Mouse (Mus musculus) midbrain, embryonic 10.5 days (tissue): Measurements from ENCODE around the gene Ttll7. TPM values are rescaled to one million over a fixed set of nuclear protein-coding genes. Genes with fewer than 3 reads are reported as not detected.

Experiments used
- DNase-seq: peaks from one replicate; pipeline ENCODE4 v3.0.0-alpha.2; 2017; ENCODE audit warnings: low spot score
- H3K27ac ChIP-seq: fragments of 300-500 bp; sonication (generic); replicated peaks from 2 replicates; pipeline ENCODE4 v1.5.1; 2016; ENCODE audit warnings: mild to moderate bottlenecking
- H3K27me3 ChIP-seq: fragments of 300-500 bp; sonication (generic); 2 replicates; pipeline ENCODE4 v1.6.1; 2016; ENCODE audit warnings: low read depth, mild to moderate bottlenecking; ENCODE audit not compliant: poor library complexity, severe bottlenecking
- H3K36me3 ChIP-seq: fragments of 300-500 bp; sonication (generic); 2 replicates; pipeline ENCODE4 v1.6.1; 2016; ENCODE audit warnings: mild to moderate bottlenecking, moderate library complexity
- H3K4me1 ChIP-seq: fragments of 300-500 bp; sonication (generic); 2 replicates; pipeline ENCODE4 v1.6.1; 2016
- H3K4me3 ChIP-seq: fragments of 300-500 bp; sonication (generic); 2 replicates; pipeline ENCODE4 v1.5.1; 2016; ENCODE audit warnings: mild to moderate bottlenecking, moderate library complexity
- H3K9me3 ChIP-seq: fragments of 300-500 bp; sonication (generic); replicated peaks from 2 replicates; pipeline ENCODE4 v1.6.1; 2016; ENCODE audit warnings: mild to moderate bottlenecking
- WGBS: fragments of 180-500 bp; shearing (Covaris S2); methylation state at CpG from one replicate; pipeline ENCODE4 v1.1.7; 2016; 5-methylcytosine and 5-hydroxymethylcytosine counted together
- polyA plus RNA-seq: library from polyadenylated mRNA; unstranded; fragments of >200 nt; fragmentation: Nextera tagmentation; extraction: Ambion mirVana; gene quantifications from 2 replicates; pipeline ENCODE4 v1.2.1, GENCODE M21; 2016

The Ttll7 gene
- polyA plus RNA-seq, 1 experiment from 2014 or later = 3.2 TPM

DNA sequence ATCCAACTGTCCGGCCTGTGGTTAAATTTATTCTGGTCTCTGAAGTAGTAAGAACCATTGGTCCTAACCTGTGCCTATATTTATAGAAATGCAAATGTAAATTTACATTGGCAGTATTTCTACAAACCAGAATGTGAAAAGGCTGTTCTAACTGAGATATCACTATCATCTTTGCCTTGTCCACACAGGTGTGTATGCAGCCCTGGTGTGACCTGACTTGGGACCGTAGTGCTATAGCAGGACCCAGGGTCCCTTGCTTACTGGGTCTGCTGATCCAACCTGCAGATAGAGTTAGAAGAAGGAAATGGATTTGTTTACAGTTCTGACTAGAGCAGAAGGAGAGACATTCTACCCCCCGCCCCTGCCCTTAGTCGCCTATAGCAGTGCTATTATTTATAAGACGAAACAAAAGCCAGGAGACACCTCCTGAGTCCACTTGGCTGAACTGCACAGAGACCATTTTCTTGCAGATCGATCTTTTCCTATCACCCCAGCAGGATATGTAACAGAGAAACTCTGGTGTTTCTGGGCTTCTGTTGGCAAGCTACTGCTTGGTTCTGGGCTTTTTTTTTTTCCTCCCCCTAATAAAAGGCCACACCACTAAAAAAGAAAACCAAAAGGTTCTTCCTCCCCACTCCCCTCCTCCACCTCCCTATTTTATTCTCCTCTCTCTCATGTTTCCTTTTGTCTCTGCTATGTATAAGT is 75.3 kb downstream of the Ttll7 start:
- H3K9me3 ChIP-seq = no peaks in the 10 kb centered on the region
- 88% methylated on average over 6 of the region's 6 CpGs for WGBS

GRCm38 (mm10) chr3:146928141-146928540 is 76.0 kb downstream of the Ttll7 start:
- no peaks in the 10 kb centered on the region for H3K36me3 ChIP-seq
- H3K4me1 ChIP-seq = no peaks in the 10 kb centered on the region
- H3K9me3 ChIP-seq = no peaks in the 10 kb centered on the region
- H3K27me3 ChIP-seq = no peaks in the 10 kb centered on the region
- 93% methylated on average over 7 of the region's 7 CpGs for WGBS
- H3K27ac ChIP-seq = no peak overlapping the region
- H3K4me3 ChIP-seq = no peak overlapping the region
- no peak for DNase-seq

More for the DNA sequence above, 75.3 kb downstream of the Ttll7 start:
- Histone ChIP-seq H3K36me3 (no peaks in the 10 kb centered on the region), H3K4me3 (no peak overlapping the region), H3K27ac (no peak overlapping the region), H3K4me1 (no peaks in the 10 kb centered on the region), H3K27me3 (no peaks in the 10 kb centered on the region)
- no peak for DNase-seq

GRCm38 (mm10) chr3:146929011-146929410 is 76.8 kb downstream of the Ttll7 start:
- 77% methylated on average over 5 of the region's 5 CpGs for WGBS
- H3K9me3 ChIP-seq = no peaks in the 10 kb centered on the region
- no peaks in the 10 kb centered on the region for H3K27me3 ChIP-seq
- H3K4me1 ChIP-seq = no peaks in the 10 kb centered on the region
- no peak overlapping the region for H3K4me3 ChIP-seq
- H3K27ac ChIP-seq = no peak overlapping the region
- DNase-seq = no peak
- no peaks in the 10 kb centered on the region for H3K36me3 ChIP-seq

DNA sequence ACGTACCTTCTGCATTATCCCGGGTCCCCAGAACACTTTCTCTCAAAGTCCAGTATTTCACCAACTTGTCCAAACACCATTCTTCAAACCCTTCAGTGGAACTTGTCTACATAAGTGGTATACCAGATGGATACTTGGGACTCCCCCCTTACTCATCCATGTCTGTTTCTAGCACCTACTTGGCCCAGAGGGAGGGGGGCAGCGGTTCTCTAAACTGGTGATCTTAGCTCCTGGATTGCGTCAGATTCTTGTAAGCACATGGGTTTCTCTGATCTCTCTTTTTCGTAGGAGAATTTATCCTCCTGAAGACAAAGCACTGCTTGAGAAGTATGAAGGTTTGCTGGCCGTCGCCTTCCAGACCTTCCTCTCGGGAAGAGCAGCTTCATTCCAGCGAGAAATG is 79.0 kb downstream of the Ttll7 start:
- Histone ChIP-seq H3K4me1 (no peaks in the 10 kb centered on the region), H3K36me3 (peaks cover 13% of the 10 kb centered on the region), H3K27me3 (no peaks in the 10 kb centered on the region), H3K27ac (no peak overlapping the region), H3K4me3 (no peak overlapping the region), H3K9me3 (no peaks in the 10 kb centered on the region)
- WGBS = 92% methylated on average over 9 of the region's 9 CpGs
- no peak for DNase-seq

- peaks cover 13% of the 10 kb centered on the region for H3K36me3 ChIP-seq
- 91% methylated on average over 5 of the region's 5 CpGs for WGBS
Observed at GRCm38 (mm10) chr3:146932506-146932905, 80.3 kb downstream of the Ttll7 start.

DNA sequence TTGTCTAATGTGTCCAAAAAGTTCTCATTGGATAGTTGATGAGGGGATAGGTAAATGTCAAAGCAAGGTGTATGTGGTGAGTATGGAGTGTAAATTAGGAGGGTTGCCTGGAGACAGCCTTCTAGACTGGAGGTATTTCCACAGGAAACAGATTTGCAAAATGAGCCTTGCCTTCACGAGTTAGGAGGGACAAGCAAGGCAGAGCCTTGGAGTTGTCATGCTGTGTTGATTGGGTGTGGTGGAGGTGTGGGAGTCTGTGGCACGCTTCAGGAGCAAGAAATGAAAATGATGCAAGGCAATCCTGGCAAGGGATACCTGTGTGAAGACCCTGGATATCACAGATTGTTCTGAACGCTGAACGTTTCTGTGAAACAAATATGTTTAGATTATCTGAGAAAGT is 84.7 kb downstream of the Ttll7 start:
- H3K4me1 ChIP-seq = peaks cover 9% of the 10 kb centered on the region
- H3K9me3 ChIP-seq = no peaks in the 10 kb centered on the region
- 92% methylated on average over 4 of the region's 4 CpGs for WGBS
- no peak overlapping the region for H3K27ac ChIP-seq
- H3K4me3 ChIP-seq = no peak overlapping the region
- H3K36me3 ChIP-seq = peaks cover 13% of the 10 kb centered on the region
- peaks cover 13% of the 10 kb centered on the region; the same call in 1 of the 2 replicates for H3K27me3 ChIP-seq
- no peak for DNase-seq

More at GRCm38 (mm10) chr3:146932506-146932905, 80.3 kb downstream of the Ttll7 start:
- H3K27ac ChIP-seq = no peak overlapping the region
- no peaks in the 10 kb centered on the region for H3K9me3 ChIP-seq
- no peak overlapping the region for H3K4me3 ChIP-seq
- no peaks in the 10 kb centered on the region for H3K4me1 ChIP-seq
- DNase-seq = no peak
- no peaks in the 10 kb centered on the region for H3K27me3 ChIP-seq

- Histone ChIP-seq H3K27ac (peak overlapping the region; percentile 24), H3K4me3 (peak overlapping the region; percentile 28), H3K9me3 (no peaks in the 10 kb centered on the region), H3K36me3 (peaks cover 11% of the 10 kb centered on the region), H3K27me3 (peaks cover 13% of the 10 kb centered on the region; the same call in 1 of the 2 replicates), H3K4me1 (peaks cover 9% of the 10 kb centered on the region)
- WGBS = 32% methylated on average over 21 of the region's 21 CpGs
- DNase-seq = peak; percentile 51
Observed at GRCm38 (mm10) chr3:146939391-146940250, 87.5 kb downstream of the Ttll7 start.

DNA sequence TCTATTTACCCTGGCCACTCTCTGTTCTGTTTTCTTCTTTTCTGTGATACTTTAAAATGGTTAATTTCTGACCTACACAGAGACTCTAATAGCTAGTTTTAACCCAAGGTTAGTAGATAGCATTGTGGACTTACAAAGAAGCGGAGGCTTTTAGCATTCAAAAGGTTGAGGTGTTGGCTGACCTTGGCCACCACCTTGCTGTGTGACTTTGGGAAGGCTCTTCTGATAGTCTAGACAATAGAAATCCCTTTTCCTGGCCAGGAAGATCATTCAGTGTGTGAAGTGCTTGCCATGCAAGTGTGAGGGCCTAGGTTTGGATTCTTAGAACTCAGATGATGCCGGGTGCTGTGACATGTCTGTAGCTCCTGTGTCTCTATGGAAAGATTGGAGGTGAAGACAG is 90.9 kb downstream of the Ttll7 start:
- Histone ChIP-seq H3K9me3 (no peaks in the 10 kb centered on the region), H3K4me1 (peaks cover 14% of the 10 kb centered on the region), H3K36me3 (no peaks in the 10 kb centered on the region), H3K4me3 (no peak overlapping the region), H3K27me3 (peaks cover 13% of the 10 kb centered on the region; the same call in 1 of the 2 replicates), H3K27ac (no peak overlapping the region)
- no peak for DNase-seq
- 97% methylated on average over 2 of the region's 2 CpGs for WGBS

GRCm38 (mm10) chr3:146945342-146945741 is 93.2 kb downstream of the Ttll7 start:
- DNase-seq = no peak
- Histone ChIP-seq H3K27ac (no peak overlapping the region), H3K4me3 (no peak overlapping the region), H3K9me3 (no peaks in the 10 kb centered on the region), H3K4me1 (peaks cover 5% of the 10 kb centered on the region; the same call in 1 of the 2 replicates), H3K27me3 (peaks cover 10% of the 10 kb centered on the region; the same call in 1 of the 2 replicates), H3K36me3 (no peaks in the 10 kb centered on the region)
- WGBS = 50% methylated on average over 2 of the region's 2 CpGs

DNA sequence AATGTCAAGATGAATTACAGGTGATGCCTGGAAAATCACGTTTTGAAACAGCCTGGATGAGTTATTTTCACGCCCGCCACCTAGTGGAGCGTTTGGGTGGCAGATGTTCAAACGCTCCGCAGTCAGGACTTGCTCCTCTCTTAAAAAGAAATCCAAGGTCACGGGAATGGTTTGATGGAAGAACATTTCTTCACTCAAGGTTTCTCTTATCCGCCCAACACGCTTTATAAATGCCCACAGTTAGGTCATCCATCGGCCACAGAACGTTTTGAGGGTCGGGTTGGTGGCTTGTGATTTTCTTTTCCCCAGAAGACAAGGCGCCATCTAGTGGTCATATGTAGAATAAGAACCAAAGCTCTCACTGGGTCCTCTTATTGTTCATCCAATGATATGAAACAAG is 93.7 kb downstream of the Ttll7 start:
- peak; percentile 60 for DNase-seq
- H3K9me3 ChIP-seq = no peaks in the 10 kb centered on the region
- H3K27me3 ChIP-seq = peaks cover 5% of the 10 kb centered on the region; the same call in 1 of the 2 replicates
- H3K27ac ChIP-seq = peak overlapping the region; percentile 80
- no peaks in the 10 kb centered on the region for H3K36me3 ChIP-seq
- H3K4me1 ChIP-seq = peaks cover 5% of the 10 kb centered on the region; the same call in 1 of the 2 replicates
- under 1% methylated on average over 13 of the region's 13 CpGs for WGBS
- peak overlapping the region; percentile 49 for H3K4me3 ChIP-seq

DNA sequence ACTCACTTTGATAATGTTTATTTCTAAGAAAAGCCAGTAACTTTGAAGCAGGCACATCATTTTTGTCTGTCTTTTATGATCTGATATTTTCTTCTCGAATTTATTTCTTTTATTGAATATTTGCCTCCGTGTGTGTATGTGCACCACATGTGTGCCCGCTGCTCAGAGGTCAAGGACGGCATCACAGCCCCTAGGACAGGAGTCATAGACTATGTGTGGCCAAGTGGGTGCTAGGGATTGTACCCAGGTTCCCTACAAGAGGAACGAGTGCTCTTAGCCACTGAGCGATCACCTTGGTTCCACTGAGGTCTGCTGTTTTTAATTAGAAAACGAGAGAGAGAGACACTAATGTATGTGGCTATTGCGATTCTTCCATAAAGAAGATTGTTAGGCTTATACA is 94.5 kb downstream of the Ttll7 start:
- Histone ChIP-seq H3K4me3 (no peak overlapping the region), H3K27me3 (no peaks in the 10 kb centered on the region), H3K9me3 (no peaks in the 10 kb centered on the region), H3K36me3 (no peaks in the 10 kb centered on the region), H3K4me1 (peaks cover 5% of the 10 kb centered on the region; the same call in 1 of the 2 replicates), H3K27ac (no peak overlapping the region)
- WGBS = 85% methylated on average over 8 of the region's 8 CpGs
- no peak for DNase-seq

GRCm38 (mm10) chr3:146956792-146957191 is 104.6 kb downstream of the Ttll7 start:
- Histone ChIP-seq H3K27ac (no peak overlapping the region), H3K4me3 (no peak overlapping the region), H3K27me3 (no peaks in the 10 kb centered on the region), H3K4me1 (peaks cover 7% of the 10 kb centered on the region), H3K36me3 (no peaks in the 10 kb centered on the region), H3K9me3 (no peaks in the 10 kb centered on the region)
- no peak for DNase-seq
- WGBS = 95% methylated on average over 8 of the region's 8 CpGs

- no peaks in the 10 kb centered on the region for H3K36me3 ChIP-seq
Observed at GRCm38 (mm10) chr3:146962838-146963237, 110.7 kb downstream of the Ttll7 start.

More at GRCm38 (mm10) chr3:146962838-146963237, 110.7 kb downstream of the Ttll7 start:
- no peak overlapping the region for H3K27ac ChIP-seq
- peaks cover 6% of the 10 kb centered on the region for H3K4me1 ChIP-seq
- H3K9me3 ChIP-seq = no peaks in the 10 kb centered on the region
- no peak overlapping the region for H3K4me3 ChIP-seq
- no peaks in the 10 kb centered on the region for H3K27me3 ChIP-seq
- DNase-seq = no peak
